Mouse (Mus musculus): ENCODE results near the gene M6pr.

M6pr gene

GRCm38 (mm10) chr6:122298223-122298609 is 10.3 kb upstream of the M6pr start:
- no peak for DNase-seq (ENCODE audit: low spot score in 2 of 2)

DNA sequence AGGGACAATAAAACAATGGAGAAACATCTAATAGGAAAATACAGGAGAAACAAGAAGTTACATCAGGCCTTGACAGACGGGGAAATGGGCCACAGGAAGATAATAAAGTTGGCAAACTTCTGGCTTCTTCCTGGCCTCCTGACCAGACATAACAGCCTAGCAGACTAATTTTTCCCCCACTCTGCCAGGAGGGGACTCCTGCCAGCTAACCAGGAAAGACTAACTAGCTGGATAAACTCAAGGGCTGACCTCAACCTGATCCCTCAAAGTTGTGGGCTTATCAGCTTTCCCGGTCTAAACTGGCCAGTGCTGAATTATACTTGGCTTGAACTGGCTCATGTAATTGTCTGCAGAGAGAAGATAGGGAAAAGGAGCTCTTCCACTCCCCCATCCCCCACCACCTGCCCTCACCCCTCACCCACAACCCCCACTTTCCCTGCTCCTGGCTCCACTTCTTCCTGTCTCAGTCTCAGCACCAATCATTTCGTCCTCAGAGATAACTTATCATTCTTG is 8.8 kb upstream of the M6pr start:
- no peak for DNase-seq (ENCODE audit: low spot score in 2 of 2)

DNA sequence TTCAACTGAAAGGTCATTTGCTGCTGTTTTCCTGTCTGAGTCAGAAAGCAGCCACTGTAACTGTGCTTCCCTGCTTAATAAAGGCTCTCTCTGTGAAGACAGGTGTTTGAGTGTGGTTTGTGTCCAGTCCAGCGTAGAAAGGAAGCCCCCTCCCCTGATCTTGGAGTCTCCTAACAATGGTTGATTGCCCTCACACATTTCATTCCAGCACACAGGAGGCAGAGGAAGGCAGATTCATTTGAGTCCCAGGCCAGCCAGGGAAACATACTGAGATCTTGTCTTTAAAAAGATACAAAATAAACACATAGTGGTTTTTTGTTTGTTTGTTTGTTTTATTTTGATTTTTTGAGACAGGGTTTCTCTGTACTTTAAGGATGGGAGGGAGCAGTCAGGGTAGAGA is 6.4 kb upstream of the M6pr start:
- DNase-seq (ENCODE audit: low spot score in 2 of 2): no peak

DNA sequence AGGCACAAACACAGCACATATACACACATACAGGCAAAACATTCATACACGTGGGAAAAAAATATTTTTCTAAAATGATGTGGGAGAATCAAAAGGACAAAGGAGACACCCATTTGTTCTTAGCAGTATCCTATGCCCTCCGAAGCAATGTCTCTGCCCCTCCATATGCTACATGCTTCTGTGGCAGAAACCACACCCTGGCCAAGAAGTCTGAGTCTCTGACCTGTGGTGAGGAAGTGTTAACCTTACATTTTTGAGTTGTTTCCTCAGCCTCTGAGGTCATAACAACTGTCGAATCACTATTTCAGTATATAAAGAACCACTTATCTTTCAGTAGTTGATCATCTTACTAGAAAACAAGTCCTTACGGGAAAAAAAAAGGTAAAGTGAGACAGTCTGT is 5.9 kb upstream of the M6pr start:
- no peak for DNase-seq (ENCODE audit: low spot score in 2 of 2)

- no peak for DNase-seq (ENCODE audit: low spot score in 2 of 2)
Observed at GRCm38 (mm10) chr6:122303526-122303925, 5.0 kb upstream of the M6pr start.

DNA sequence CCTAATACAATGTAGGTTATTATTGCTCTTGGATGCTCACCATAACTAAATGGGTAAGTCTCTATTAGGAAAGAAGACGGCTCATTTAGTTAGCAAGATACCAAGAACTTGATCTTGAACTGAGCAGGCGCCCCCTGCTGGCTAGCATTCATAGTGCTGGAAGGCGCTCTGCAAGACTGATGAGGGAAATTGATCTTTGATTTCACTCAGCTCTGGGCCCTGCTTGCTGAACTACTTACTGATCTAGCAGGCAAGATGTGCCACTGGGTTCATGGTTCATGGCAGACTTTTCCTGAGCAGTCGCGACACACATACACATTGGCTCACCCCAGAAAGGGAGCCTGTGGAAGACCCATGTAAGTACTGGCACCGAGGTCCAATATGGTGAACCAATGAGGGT is 4.2 kb upstream of the M6pr start:
- DNase-seq (ENCODE audit: low spot score in 2 of 2): peak; percentile 43 to 82

- DNase-seq (ENCODE audit: low spot score in 2 of 2): no peak
Observed at GRCm38 (mm10) chr6:122304790-122305555, 3.5 kb upstream of the M6pr start.

DNA sequence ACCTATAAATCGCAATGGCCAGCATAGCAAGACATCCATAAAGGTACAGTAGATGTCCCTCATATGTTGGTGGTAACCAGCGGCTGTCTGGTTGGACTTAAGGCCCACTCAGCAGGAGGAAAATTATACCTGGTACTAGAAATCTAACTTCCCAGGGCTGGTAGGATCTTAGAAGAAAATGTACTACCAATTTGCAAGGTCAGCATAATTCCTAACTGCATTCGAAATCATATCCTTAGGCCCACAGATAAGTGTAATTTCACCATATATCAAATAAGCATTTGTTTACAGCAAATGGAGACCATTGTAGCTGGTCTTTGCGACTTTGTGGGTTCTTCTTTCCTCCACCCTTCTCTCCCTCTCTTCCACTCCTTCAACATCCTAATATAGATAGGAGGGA is 1.8 kb upstream of the M6pr start:
- no peak for DNase-seq (ENCODE audit: low spot score in 2 of 2)

DNA sequence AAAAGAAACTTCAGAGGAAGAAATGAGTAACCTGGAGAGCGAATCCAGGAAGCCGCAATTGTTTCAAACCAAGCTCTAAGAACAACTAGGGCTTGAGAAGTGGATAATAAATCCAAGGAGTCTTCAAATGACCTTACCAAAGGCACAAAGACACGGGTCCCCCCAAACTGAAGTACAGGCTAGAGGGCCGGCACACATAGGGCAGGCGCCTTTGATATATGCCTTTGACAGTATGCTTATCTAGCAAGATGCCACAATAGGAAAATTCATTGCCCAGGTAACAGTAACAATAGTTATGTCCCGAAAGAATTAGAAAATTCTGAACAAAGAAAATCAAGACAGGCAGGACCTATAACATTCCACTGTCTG is 400 bp upstream of the M6pr start:
- DNase-seq (ENCODE audit: low spot score in 2 of 2): no peak

GRCm38 (mm10) chr6:122309446-122309960 is 983 bp downstream of the M6pr start:
- DNase-seq (ENCODE audit: low spot score in 2 of 2): no peak

DNA sequence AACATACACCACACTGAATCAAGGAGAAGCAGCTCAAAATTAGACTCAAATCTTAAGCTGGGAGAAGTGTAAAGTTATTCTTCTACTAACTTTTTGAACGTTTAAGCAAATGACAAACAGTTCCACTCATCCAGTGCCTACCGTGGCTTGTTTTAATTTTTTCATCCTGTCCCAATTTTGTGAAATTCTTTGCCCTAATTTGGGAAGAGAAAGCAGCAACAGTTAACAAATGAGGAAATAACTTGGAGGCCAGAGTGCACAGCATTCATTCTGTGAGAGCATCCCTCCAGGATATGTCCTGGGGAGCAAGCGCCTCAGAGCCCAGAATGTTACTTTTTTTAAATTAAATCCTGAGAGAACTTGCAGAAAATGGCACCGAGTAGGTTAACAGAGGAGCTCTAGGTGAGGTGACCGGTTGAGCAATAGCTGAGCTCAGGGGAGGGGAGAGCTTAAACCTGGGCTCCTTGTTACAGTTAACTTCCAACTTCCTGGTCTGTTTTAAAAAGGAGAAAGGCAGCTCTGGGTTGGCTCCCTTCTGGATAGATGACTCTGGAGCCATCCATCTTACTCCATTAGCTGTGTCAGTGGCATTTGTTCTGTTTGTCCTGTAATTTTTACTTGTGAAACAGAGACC is 1.8 kb downstream of the M6pr start:
- no peak for DNase-seq (ENCODE audit: low spot score in 2 of 2)

GRCm38 (mm10) chr6:122318726-122319125 is 10.2 kb downstream of the M6pr start:
- no peak for DNase-seq (ENCODE audit: low spot score in 2 of 2)

DNA sequence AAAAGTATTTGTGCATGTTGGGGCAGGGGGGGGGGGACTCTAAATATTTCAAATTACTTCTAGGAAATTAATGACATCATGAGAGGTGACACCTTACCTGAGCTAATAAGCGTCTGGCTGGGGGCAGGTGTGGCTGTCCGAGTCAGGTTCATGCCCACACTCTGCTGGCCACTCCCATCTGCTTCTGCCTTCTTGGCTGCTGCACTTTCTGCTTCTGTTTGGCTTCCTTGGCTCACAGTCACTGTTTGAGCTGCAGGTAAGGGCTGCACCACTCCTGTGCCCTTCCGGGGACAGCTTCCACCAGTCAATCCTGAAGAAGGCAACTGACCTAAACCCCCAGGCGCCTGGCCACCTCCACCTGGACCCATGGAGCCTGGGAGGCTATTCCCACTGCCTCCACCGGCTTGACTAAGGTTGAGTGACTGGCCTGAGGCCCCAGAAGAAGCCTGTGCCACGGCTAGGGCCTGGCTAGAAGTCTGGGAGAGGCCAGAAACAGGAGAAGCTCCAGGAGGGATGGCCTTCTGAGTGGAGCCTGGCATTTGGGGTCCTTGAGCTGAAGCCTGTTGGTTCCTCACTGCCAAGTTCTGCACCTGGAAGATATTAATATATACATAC is 16.9 kb downstream of the M6pr start:
- no peak for DNase-seq (ENCODE audit: low spot score in 2 of 2)

GRCm38 (mm10) chr6:122333081-122333612 is 24.6 kb downstream of the M6pr start:
- DNase-seq (ENCODE audit: low spot score in 2 of 2): no peak

GRCm38 (mm10) chr6:122334786-122335340 is 26.3 kb downstream of the M6pr start:
- no peak for DNase-seq (ENCODE audit: low spot score in 2 of 2)

DNA sequence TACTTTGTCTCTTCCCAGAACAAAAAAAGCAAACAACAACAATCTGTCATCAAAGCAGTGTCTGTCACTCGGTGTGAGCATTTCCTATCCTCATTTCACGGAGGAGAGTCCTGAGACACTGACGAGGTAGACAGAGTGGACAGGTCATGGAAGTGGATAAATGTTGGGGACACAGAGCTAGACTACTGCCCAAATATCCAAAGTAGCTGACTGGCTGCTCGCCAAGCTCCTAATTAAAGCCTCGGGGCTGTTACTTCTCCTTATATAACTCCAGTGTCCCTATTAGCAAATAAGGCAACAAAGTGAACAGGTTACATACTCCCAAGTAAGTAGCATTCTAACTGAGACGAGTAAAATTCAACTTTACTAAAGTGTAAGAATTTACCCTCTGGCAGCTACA is 29.0 kb downstream of the M6pr start:
- DNase-seq (ENCODE audit: low spot score in 2 of 2): no peak

- peak; percentile 66 to 69 for DNase-seq (ENCODE audit: low spot score in 2 of 2)
Observed at GRCm38 (mm10) chr6:122339047-122339647, 30.6 kb downstream of the M6pr start.

GRCm38 (mm10) chr6:122339648-122340341 is 31.3 kb downstream of the M6pr start:
- DNase-seq (ENCODE audit: low spot score in 2 of 2): peak; percentile 80 to 90

- no peak for DNase-seq (ENCODE audit: low spot score in 2 of 2)
Observed at GRCm38 (mm10) chr6:122340349-122341000, 32.0 kb downstream of the M6pr start, which contains the start of gene Phc1. Phc1 (minus strand) TSS chr6:122340561.

DNA sequence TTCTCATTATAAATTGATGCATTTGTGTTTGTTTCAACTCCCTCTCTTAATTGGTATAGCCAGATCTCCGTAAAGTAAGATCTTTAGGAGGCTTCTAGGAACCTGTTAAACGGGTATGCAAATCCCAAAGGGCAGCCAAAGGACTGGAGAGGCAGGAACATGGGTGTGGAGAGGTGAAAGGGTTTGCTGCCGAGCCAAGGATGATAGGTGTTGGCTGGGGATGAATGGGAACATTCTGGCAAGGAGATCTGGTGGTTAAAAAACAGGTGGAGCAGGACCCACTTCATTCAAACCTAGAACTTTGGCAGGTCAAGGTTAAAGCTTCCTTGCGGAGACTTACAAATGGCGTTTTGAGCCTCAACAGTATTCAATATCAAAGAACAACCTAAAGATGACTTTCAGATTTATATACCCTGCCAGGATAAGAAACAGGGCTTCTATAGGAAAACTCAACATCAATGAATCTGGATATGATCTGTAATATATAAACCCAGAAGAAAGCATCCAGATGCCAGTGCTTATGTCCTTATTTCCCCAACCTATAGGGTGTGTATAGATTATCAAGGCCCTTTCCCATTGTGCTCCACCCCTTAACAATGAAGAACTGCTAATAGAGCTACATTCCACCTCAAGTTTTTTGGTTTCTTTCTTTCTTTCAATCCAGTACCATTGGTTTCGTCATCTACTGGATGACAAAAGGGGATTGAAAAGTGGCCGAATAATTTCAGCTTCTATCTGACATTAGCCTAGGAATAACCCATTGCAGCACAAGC is 32.7 kb downstream of the M6pr start:
- no peak for DNase-seq (ENCODE audit: low spot score in 2 of 2)
